Mouse (Mus musculus): Measurements from ENCODE around the gene Gm16442.
"Not testable (repeated sequence)": the region's sequence is repeated elsewhere in the genome, so short reads cannot be mapped to it uniquely, and the experiment has no call there.

Gene Gm16442

GRCm38 (mm10) chr7:20122479-20122878 lies at the start of gene Gm16442:
Gene Gm16442, minus strand, starts transcription at chr7:20122579.
- not testable (repeated sequence) for DNase-seq (ENCODE audit: low read depth, low spot score)

- not testable (repeated sequence) for DNase-seq (ENCODE audit: low read depth, low spot score)
Observed at GRCm38 (mm10) chr7:20168277-20168676, 45.9 kb upstream of the Gm16442 start, which contains the start of gene Vmn1r94. Gene Vmn1r94, minus strand, starts transcription at chr7:20168377.

- not testable (repeated sequence) for DNase-seq (ENCODE audit: low read depth, low spot score)
Observed at GRCm38 (mm10) chr7:20138988-20139387, 16.6 kb upstream of the Gm16442 start, which contains the start of gene Vmn1r93. Gene Vmn1r93, minus strand, starts transcription at chr7:20139088.

GRCm38 (mm10) chr7:20099380-20099779 lies 23.0 kb downstream of the Gm16442 start, which contains the start of gene Vmn1r91:
Gene Vmn1r91, plus strand, starts transcription at chr7:20099680.
- DNase-seq (ENCODE audit: low read depth, low spot score): not testable (repeated sequence)

- DNase-seq (ENCODE audit: low read depth, low spot score): not testable (repeated sequence)
Observed at GRCm38 (mm10) chr7:20078118-20078517, 44.3 kb downstream of the Gm16442 start.

Measured in A20 (cell line).